Mouse (Mus musculus) layer of hippocampus, adult 8-10 months (tissue): ENCODE measurements around the gene Saxo2. TPM values are rescaled to one million over a fixed set of nuclear protein-coding genes. Genes with fewer than 3 reads are reported as not detected.

Experiments used
- DNase-seq, 2 experiments: peaks; one replicate each; pipeline ENCODE4 v3.0.0; 2022; ENCODE audit warnings: low spot score in 2 of 2
- total RNA-seq, 4 experiments: library from RNA; stranded (reverse); gene quantifications; 2 replicates each; pipeline ENCODE4 v1.2.4; 2022

Saxo2 gene
- total RNA-seq: 10 to 100 TPM in 2 of 4 experiments, 1 to 10 TPM in 2; 6.5 to 10.3 (median 9.4) TPM

DNA sequence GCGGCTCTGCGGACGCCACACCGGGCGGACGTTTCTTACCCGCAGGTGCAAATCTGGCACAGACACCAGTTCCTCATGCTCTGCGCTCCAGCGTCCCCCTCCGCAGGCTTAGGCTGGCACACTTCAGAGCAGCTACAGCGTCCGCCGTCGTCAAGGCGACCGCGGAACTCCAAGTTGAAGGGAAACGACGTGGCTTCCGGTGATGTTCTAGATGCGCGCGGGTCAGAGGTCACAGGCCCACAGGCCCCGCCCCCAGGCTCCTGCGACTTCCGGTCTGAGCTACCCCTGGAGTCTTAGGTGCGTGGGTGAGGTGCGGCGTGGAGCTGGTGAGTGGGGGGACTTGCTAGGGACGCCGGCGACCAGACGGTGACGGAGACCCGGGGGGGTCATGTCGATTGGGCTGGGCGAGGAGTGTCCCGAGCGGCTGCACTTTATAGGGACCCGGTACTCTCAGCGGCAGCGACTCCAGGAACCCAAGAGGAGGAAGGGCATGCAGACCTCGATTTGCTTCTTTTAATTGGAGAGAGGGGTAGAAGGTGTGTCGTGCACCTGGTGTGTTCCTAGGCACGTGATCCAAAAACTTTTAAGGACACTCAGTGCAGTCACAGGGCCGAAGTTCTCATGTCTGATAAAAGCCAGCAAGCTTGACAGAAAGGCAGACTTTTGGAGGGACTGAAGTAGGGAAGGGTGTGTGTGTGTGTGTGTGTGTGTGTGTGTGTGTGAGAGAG is at the start of gene Saxo2, which contains the start of gene Efl1:
TSS of gene Saxo2 (minus strand) at position 176 of the 728 bp plus-strand sequence.
TSS of gene Efl1 (plus strand) at position 262 of the 728 bp plus-strand sequence.
- peak; percentile 95 to 96 for DNase-seq

DNA sequence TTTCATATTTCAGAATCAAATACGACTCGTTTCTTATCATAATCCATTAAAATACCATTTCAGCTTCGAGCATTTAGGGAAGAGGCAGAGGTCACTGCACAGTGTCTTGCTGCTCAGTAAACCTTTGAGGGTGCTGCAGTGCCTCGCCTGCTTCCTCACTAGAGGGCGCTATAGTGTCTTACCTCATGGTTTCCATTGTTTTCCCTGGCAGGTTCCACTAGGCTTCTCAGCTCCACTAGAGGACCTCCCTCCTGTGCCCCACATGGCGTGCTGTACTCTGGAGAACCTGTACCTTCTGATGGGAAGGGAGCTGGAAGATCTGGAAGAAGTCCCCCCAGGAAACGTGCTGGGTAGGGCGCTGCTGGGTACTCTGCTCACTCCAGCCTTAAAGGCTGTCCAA is 49.3 kb upstream of the Saxo2 start:
- no peak for DNase-seq

DNA sequence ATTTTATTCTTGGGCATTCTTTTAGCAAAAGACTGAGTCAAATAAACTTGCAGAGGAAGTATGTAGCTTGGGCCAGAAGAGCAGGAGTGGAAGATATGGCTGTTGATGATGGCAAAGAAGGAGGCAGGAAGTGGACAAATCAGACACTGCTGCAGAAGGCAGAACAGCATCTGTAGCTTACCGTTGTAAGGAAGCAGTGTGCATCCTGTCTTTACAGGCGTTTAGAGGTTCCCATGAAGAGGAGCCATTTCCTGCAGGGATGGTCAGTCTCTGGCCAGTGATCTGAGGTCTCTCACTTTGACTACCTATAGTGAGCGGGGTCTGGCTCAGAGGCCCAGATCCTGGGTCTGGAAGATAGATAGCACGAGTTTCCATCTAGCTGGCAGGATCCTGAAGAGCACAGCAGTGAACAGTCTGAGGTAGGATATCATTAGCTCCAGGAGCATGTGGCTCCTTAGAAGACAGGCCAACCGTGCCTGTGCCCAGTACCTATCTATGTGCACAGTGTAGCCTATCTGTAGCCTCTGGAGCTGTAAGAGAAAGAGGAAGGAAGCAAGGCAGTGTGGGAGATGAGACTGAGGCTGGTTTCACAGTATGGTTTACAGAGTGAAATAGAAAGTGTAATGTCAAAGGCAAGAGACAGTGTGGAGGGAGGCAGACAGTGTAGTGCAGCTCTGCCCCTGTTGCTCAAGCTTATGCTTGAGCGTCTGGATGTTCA is 42.9 kb upstream of the Saxo2 start:
- DNase-seq: no peak

DNA sequence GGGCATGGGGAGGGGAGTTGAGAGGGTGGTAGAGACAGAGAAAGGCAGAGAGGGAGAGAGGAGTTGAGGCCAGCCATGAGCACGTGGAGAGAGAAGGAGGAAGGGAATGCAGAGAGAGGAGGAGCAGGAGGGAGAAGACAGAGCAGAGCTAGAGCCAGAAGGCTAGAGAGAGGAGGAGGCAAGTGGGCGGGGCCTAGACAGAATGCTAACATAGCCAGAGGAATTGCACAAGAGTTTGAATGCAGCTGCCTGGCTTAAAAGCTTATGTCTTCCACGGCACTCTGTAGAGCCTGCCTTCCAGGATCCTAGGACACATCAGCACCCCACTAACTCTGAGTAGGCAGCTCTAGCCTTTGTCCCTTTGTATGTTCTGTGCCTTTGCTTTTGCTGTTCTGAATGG is 40.4 kb upstream of the Saxo2 start:
- DNase-seq: peak in 1 of 2 experiments; percentile 39

DNA sequence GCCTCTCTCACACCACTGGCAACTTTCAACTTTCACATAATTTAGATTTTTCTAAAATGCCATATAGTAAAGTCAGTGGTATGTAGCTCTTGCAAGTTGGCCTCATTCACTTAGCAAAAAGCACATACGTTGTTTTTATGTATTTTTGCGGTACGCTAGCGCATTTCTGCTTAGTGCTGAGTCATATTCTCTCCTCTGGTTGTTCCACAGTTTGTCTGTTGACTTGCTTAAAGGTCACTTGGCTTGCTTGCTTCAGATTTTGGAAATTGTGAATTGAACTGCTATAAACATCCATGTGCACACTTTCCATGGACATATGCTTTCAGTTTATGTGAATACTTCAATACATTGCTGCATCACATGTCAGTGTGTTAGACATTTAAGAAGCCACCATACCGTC is 31.6 kb upstream of the Saxo2 start:
- no peak for DNase-seq

DNA sequence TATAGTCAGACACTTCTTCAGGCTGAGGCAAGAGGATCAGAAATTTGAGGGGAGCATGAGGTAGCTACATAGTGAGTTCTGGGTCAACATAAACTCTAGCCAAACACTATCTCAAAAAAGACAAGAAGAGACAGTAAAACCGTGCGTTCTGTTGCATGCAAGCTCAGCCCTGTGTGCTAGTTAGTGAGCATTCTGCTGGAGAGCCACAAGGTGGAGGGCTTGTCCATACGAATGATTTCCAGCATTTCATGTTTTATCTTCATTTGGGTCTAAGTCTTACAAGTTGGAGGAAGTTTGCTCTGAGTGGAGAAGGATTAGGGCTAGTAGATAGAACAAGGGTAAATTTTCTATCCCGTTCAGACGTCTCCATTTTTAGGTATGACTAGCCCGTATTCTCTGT is 28.5 kb upstream of the Saxo2 start:
- DNase-seq: no peak

DNA sequence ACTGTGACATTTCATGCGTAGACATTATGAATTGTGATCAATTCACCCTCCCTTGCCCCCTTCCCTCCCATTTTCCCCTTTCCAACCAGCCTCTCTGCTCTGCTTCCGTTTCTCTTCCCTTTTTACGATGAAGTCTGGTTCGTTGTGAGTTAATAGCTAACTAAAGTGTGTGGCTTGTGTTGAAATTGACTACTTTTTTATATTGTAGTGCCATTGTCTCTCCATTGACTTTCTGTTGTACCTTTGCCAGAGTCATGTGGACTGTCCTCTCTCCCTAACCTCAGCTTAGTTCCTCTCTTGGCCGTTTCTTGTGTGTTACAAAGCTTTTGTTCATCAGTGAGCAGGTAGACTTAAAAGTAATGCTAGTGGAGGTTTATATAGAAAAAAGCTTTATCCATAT is 27.7 kb upstream of the Saxo2 start:
- no peak for DNase-seq

DNA sequence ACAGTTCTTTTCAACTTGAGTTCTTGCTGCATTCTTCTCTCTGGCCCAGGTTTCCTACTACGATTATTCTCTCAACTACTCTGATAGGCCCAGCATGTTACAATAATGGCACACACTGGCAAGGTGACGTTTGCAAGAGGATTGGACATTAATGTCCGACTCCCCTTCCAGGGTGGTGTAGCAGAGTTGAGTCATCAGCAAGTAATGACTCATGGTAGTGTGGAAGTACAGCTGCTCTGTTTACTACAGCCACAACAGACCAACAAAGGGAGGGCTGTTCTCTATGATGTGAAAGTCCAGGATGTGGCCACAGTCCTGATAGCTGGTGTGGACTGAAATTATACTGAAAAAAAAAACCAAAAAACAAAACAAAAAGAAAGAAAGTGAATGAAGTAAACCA is 16.3 kb upstream of the Saxo2 start:
- DNase-seq: no peak

DNA sequence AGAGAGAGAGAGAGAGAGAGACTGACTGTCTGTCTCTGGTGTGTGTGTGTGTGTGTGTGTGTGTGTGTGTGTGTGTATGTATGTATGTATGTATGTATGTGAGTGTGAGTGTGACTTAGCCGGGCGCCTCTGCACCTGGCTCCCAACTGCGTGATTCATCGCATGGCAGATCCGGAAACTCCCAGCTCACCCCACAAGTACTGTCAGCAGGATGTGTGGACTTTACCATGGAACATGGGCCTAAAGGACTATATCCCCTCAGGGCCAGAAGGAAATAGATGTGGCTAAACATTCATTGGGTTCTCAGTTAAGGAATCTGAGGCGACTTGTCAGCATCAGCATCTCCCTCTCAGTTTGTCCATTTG is 735 bp upstream of the Saxo2 start:
- DNase-seq: no peak

DNA sequence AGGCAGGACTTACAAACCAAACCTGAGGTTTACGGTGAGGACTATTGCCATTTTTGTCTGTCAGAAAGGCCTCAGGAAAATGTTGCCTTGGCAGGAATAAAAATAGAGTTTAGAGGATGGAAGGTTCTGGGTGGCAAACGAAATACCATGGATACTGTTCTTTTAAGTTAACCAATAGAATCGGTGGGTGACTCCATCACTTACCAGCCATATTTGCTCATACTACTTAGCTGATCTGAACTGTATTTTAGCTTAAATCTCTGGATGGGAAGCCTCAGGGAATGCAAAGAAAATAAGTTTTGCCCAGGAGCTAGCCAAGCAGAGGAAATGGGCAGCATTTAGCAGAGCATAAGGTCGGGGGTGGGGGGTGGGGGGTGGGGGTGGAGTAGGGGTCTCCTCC is 419 bp downstream of the Saxo2 start:
- DNase-seq: no peak

DNA sequence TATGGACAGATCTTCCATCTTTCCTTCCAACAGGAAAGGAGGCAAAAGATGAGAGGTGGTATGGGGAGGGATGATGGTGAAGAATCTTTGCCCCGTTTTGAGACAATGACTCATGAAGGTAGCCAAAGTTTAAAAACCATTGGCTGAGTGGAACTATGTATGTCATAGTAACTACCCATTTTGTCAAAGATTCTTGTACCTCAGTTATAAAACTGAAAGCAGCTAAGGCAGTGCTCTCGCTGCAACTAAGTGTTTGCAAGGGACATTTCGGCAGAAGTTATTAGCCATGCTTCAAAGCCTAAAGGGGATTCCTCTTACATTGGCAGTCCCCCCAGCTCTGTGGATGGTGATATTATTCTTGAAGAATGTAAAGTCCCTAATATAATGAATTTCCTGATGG is 1.1 kb downstream of the Saxo2 start:
- DNase-seq: no peak

DNA sequence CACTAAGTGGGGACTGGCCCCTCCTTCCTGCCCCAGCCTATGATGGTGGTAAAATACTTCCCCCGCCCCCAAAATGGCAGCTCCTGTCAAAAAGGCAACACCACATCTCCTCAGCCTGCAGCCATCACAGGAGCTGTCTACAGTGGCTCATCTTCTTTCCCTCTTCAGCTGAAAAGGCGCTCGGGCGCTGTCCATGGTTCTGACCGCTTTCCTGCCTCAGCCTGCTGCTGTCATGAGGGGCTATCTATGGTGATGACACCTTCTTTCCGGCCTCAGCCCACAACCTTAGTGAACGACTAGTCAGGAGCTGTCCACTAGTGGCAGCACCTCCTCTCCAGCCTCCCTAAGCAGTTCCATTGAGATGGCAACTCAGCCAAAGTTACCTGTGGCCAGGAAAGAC is 23.0 kb downstream of the Saxo2 start:
- DNase-seq: no peak

DNA sequence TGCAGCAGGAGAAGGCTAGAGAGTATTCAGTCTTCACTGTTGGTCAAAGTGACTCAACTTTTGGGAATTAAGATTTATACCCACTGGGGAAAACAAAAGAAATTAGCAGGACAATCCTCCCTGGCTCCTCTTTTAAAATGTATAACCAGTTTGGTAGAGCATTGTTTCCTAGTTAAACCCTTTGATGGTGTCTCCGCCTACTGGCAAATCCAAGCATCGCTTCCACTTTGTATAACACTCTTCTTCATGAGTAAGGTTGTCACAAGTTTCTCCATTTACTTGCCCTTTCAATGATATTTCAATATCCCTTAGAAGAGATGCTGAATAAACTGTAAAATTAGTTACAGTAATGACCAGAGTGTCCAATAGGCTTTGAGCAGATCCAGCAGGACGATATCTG is 38.7 kb downstream of the Saxo2 start:
- DNase-seq: no peak

DNA sequence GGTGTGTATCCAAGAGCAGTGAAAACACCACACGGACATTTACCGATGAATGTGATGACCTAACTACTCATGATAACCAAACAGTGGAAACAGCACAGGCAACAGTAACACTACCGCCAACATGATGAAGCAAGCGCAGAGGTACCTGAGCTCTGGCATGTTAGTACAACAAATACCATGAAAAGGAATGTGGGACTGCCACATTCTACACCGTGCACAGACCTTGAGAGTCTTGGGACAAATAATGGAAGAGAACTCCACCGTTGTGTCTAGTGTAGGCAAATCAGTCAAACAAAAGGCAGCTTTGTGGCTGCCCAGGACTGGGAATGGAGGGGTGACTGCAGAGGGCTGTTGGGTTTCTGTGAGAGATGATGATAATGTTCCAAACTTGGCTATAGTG is 42.9 kb downstream of the Saxo2 start:
- DNase-seq: no peak

DNA sequence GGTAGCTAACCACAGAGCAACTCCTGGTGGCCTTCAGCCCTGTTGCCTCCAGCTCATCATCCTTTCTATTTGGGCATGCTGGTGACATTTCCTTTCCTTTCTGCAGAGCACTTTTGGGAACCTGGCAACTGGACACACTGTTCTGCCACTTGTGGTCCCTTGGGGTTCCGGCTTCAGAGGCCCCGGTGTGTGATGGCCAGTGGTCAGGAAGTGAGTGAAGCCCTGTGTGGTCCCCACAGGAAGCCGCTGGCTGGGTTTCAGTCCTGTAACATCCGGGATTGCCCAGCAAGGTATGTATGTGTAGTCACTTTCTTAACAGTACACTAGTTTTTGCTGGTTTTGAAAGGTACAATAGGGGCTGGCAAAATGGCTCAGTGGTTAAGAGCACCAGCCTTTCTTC is 46.3 kb downstream of the Saxo2 start:
- no peak for DNase-seq

DNA sequence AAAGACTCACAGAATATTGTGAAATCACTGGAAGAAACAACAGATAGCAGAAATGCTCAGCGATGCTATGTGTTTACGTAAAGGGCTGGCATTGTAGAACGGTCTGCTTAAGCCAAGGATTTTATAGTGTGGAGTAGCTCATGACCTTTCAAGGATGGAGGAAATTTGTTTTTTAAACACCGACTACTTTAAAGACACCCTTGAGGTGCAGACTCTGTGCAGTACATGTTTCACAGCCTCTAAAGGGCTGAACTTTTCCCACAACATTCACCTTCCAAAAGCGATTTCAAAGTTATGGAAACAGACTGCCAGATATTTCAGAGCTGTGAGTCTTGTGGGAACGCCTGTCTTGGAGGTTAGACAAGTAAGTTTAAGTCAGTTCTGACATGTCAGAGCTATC is 57.4 kb downstream of the Saxo2 start:
- DNase-seq: no peak

Other genes starting within 250 kb of the Saxo2 start
- gene Efl1, start 86 bp upstream of the Saxo2 start, total RNA-seq: 10 to 100 TPM; 18.1 to 25.6 (median 19.1) TPM
- 10 to 100 TPM; 17.1 to 19.7 (median 19.1) TPM for gene Mex3b, start 218.8 kb upstream of the Saxo2 start, total RNA-seq